Mouse (Mus musculus) embryonic fibroblast, embryonic 13.5 days (primary cell): ENCODE measurements at regions not wholly inside any gene's neighbourhood (a gene's known extent, or its start where the extent isn't known, plus 50 kb on each side); places are given as distances from the start of the nearest gene placed in this dataset.

Experiments used
- CTCF ChIP-seq: IDR thresholded peaks from 2 replicates; pipeline ENCODE4 v1.5.1; 2011; ENCODE audit warnings: mild to moderate bottlenecking, control low read depth, low read length, moderate library complexity, borderline replicate concordance; ENCODE audit not compliant: insufficient read depth
- POLR2A ChIP-seq: IDR thresholded peaks from 2 replicates; pipeline ENCODE4 v1.6.1; 2011; ENCODE audit warnings: low read depth, mild to moderate bottlenecking, control low read depth, low read length, moderate library complexity

DNA sequence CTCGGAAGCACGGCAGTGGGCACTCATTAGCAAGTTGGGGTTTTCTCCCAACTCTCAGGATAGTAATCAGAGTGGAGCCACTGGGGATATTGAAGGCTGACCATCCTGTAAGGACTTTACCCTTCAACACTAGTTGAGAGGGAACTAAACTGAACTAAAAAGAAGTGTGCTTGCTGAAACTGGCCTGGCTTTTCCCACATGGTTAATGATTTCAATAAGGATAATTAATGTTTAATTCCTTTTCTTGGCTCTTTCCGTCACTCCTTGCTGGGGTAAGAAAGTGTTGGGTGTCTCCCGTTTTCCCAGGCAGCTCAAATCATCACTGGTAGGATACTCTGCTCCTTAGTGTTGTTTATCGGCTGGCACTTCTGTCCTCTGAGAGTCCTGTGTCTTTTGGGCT lies 290.3 kb upstream of the Rnaseh2b start:
- TF ChIP-seq CTCF (no peak), POLR2A (no peak)
